Mouse (Mus musculus) hindbrain, embryonic 13.5 days (tissue): ENCODE measurements at regions not wholly inside any gene's neighbourhood (a gene's known extent, or its start where the extent isn't known, plus 50 kb on each side); places are given as distances from the start of the nearest gene placed in this dataset.

Experiments
- ATAC-seq: fragments of 200-750 bp; cut with Nextera tagmentation; 2 replicates; pipeline ENCODE4 v1.8.0; 2017; ENCODE audit warnings: moderate TSS enrichment; ENCODE audit not compliant: low FRiP score
- H3K27ac ChIP-seq: fragments of 300-500 bp; sonication (generic); 2 replicates; pipeline ENCODE4 v1.5.1; 2015; ENCODE audit warnings: inconsistent platforms, mild to moderate bottlenecking, moderate library complexity
- H3K27me3 ChIP-seq: fragments of 300-500 bp; sonication (generic); 2 replicates; pipeline ENCODE4 v1.6.1; 2015; ENCODE audit warnings: mild to moderate bottlenecking, inconsistent platforms
- H3K36me3 ChIP-seq: fragments of 300-500 bp; sonication (generic); 2 replicates; pipeline ENCODE4 v1.6.1; 2015; ENCODE audit warnings: mild to moderate bottlenecking, inconsistent platforms
- H3K4me1 ChIP-seq: fragments of 300-500 bp; sonication (generic); replicated peaks from 2 replicates; pipeline ENCODE4 v1.6.1; 2015; ENCODE audit warnings: inconsistent platforms
- H3K4me2 ChIP-seq: fragments of 300-500 bp; sonication (generic); 2 replicates; pipeline ENCODE4 v1.6.1; 2015; ENCODE audit warnings: inconsistent platforms, mild to moderate bottlenecking, moderate library complexity
- H3K4me3 ChIP-seq: fragments of 300-500 bp; sonication (generic); 2 replicates; pipeline ENCODE4 v1.5.1; 2015; ENCODE audit warnings: mild to moderate bottlenecking, inconsistent platforms
- H3K9ac ChIP-seq: fragments of 300-500 bp; sonication (generic); 2 replicates; pipeline ENCODE4 v1.6.1; 2015; ENCODE audit warnings: mild to moderate bottlenecking, inconsistent platforms
- H3K9me3 ChIP-seq: fragments of 300-500 bp; sonication (generic); 2 replicates; pipeline ENCODE4 v1.6.1; 2016; ENCODE audit warnings: inconsistent platforms
- WGBS: fragments of 180-500 bp; shearing (Covaris S2); methylation state at CpG from one replicate; pipeline ENCODE4 v1.1.7; 2015; 5-methylcytosine and 5-hydroxymethylcytosine counted together

DNA sequence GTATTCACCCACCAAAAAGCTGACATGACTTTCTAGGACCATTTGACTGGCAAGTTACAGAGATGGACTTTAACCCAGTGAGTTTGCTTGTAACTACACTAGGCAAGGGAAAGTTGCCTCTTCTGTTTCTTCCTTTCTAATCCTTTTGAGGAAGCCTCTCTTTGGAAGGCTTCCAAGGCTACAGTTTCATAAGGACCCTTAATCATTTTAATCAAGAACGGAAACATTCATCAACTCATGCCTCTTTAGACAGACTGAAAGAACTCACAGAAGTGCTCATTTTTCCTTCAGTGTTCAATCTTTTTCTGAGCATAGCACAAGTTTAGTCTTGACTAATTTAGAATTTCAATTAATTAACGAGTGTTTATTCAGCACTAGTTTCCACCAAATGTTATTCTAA lies 84.2 kb downstream of the Ddx1 start:
- Histone ChIP-seq H3K4me3 (no peak overlapping the region), H3K9ac (no peak overlapping the region), H3K4me1 (peaks cover 3% of the 10 kb centered on the region), H3K27ac (no peak overlapping the region), H3K36me3 (no peaks in the 10 kb centered on the region), H3K9me3 (no peaks in the 10 kb centered on the region), H3K4me2 (no peak overlapping the region), H3K27me3 (no peaks in the 10 kb centered on the region)
- 88% methylated on average over 2 of the region's 2 CpGs for WGBS
- no peak for ATAC-seq

DNA sequence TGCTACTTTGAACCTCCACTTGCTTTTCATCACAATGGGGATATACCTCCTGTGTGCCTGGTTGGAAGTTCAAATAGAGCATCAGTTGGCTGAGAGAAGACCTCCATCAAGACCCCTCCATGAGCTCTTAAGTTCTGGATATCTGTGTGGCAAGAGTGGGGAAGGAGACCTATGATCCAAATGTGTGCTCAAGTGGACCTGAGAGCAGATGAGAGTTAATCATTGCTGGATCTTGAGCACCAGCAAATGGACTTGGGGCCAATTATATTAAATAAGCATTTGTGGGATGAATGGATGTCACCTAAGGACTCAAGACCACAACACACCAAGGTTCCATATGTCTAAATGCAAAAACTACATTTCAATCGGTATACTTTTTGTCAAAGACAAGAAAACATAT lies 88.0 kb downstream of the Ddx1 start:
- Histone ChIP-seq H3K27me3 (no peaks in the 10 kb centered on the region), H3K9me3 (no peaks in the 10 kb centered on the region), H3K4me3 (no peak overlapping the region), H3K36me3 (no peaks in the 10 kb centered on the region), H3K4me1 (peaks cover 10% of the 10 kb centered on the region), H3K27ac (no peak overlapping the region), H3K9ac (no peak overlapping the region), H3K4me2 (no peak overlapping the region)
- ATAC-seq: no peak
- WGBS: 94% methylated on average over 1 of the region's 1 CpGs

DNA sequence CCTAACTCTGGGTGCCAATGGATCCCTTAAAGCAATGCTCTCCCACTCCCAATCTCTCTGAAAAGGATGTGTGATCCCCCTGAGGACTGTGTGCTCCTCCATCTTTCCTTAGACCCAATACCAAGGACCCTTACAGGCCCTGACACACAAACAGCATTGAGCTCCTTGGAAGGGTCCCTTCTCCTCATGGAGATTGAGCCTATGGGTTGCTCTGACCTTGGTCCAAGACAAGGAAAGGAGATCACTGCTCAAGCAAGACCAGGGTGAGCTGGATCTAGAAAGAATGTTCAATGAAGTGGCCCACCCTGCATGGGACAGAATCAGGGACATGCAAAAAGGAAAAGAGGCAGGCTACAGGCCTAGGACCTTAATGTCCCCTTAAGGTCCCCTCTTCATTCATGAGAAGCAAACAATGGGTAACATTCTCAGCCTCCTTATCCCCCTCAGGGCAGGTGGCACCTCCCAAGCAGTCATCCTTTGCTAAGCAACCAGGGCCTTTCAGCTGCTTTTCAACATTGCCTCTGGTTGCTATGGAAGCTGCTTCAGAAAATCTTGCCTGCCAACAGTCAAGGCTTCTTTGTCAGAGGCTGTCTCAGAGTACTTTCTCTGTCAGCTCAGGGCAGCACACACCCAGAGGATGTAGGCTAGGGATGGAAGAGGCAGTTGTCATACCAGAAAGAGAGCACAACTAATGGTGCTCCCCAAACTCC lies 89.5 kb downstream of the Ddx1 start:
- H3K4me2 ChIP-seq: no peak overlapping the region

GRCm38 (mm10) chr12:13157666-13158381 lies 91.2 kb downstream of the Ddx1 start:
- H3K27me3 ChIP-seq: no peaks in the 10 kb centered on the region
- no peak for ATAC-seq
- WGBS: 77% methylated on average over 7 of the region's 7 CpGs

More for the DNA sequence above, 89.5 kb downstream of the Ddx1 start:
- Histone ChIP-seq H3K27me3 (no peaks in the 10 kb centered on the region), H3K4me3 (no peak overlapping the region), H3K9ac (no peak overlapping the region), H3K36me3 (no peaks in the 10 kb centered on the region), H3K4me1 (peaks cover 10% of the 10 kb centered on the region), H3K9me3 (no peaks in the 10 kb centered on the region), H3K27ac (0 out of 2 replicates have a peak overlapping the region, but pooled peaks have one; percentile 3)
- ATAC-seq: peak; percentile 80

GRCm38 (mm10) chr12:13157089-13157488 lies 91.9 kb downstream of the Ddx1 start:
- Histone ChIP-seq H3K27me3 (no peaks in the 10 kb centered on the region), H3K9me3 (no peaks in the 10 kb centered on the region), H3K27ac (no peak overlapping the region), H3K9ac (no peak overlapping the region), H3K4me1 (peaks cover 10% of the 10 kb centered on the region), H3K36me3 (no peaks in the 10 kb centered on the region), H3K4me2 (no peak overlapping the region), H3K4me3 (no peak overlapping the region)
- WGBS: 72% methylated on average over 10 of the region's 10 CpGs
- no peak for ATAC-seq

More at GRCm38 (mm10) chr12:13157666-13158381, 91.2 kb downstream of the Ddx1 start:
- no peak overlapping the region for H3K27ac ChIP-seq
- H3K4me1 ChIP-seq: peaks cover 10% of the 10 kb centered on the region
- no peak overlapping the region for H3K4me3 ChIP-seq
- no peak overlapping the region for H3K4me2 ChIP-seq
- H3K36me3 ChIP-seq: no peaks in the 10 kb centered on the region
- no peaks in the 10 kb centered on the region for H3K9me3 ChIP-seq
- no peak overlapping the region for H3K9ac ChIP-seq

DNA sequence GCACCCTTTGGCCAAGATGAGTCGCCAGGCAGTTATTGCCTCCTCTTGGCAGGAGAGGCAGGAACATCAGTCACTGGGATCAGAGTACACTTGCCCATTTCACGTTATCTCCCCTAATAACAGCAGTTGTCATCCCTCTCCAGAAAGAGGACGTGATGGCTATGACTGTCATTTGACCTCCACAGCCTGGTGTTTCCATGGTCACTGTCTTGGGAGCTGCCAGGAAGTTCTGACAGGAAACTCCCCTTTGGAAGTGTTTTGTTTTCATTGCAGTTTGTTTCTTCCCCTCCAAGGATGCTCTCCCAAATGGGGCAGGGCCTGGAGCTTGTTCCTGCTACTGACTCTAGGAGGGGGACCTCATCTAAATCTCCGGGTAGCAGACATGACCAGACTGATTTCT lies 98.3 kb downstream of the Ddx1 start:
- Histone ChIP-seq H3K36me3 (no peaks in the 10 kb centered on the region), H3K4me1 (no peaks in the 10 kb centered on the region), H3K27me3 (no peaks in the 10 kb centered on the region), H3K9me3 (no peaks in the 10 kb centered on the region), H3K4me2 (no peak overlapping the region), H3K27ac (no peak overlapping the region), H3K4me3 (no peak overlapping the region), H3K9ac (no peak overlapping the region)
- ATAC-seq: no peak
- 79% methylated on average over 4 of the region's 4 CpGs for WGBS

DNA sequence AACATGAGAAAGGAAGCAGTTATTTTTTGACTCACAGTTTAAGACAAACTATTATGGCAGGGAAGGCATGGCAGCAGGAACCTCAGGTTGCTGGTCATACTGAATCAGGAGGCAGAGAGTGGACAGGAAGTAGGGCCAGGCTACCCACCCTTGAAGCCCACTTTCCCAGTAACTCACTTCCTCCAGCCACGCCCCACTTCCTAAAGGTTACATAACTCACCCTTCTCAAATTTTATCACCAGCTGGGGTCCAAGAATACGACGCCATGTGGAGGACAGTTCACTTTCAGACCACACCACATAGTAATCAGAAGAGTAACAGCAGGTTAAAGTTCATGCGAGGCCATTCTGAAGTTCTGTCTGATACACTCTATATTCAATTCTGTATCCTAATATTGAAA lies 101.8 kb downstream of the Ddx1 start:
- ATAC-seq: no peak
- Histone ChIP-seq H3K9me3 (no peaks in the 10 kb centered on the region), H3K27ac (no peak overlapping the region), H3K27me3 (no peaks in the 10 kb centered on the region), H3K36me3 (no peaks in the 10 kb centered on the region), H3K9ac (no peak overlapping the region), H3K4me3 (no peak overlapping the region), H3K4me1 (no peaks in the 10 kb centered on the region), H3K4me2 (no peak overlapping the region)
- WGBS: 91% methylated on average over 4 of the region's 4 CpGs

DNA sequence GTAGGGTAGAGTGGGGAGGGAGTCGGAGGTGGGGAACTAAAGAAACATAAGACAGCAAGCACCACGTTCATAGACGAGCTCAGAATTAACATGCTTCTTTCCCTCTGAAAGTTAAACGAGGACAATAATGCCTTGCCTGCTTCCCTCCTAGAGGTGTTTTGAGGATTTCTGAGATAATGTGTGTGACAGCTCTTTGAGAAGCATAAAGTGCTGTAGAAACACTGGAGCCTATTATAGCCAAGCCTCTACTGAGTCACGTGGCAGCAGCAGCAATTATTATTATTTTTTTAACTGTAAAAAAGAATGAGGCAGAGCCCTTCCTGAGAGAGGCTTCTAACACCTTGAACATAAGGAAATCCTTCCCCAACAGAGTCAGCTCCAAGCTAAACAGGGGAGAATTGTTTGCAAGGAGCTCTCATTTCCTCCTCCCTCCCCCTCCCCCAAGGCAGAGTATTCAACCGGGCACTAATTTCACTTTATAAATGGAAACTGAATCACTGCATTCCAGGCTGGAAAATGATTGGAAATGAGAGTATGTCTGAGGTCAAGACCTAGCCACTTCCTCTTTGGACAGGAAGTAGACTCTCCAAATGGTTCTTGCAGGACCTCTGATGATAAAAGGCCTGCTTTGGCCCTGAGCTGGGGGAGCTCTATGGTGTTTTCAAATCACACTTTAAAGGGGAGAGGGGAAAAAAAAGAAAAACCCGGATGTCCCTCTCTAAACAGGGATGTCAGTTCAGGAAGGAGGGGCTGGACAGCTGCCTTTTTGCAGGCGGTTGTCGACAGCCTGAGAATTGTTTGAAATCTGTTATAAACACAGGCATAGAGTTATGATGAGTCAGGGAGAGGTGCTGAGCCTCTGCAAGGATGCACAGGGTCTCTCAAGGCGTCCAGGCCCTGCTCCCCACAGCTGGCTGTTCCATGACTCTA lies 103.6 kb downstream of the Ddx1 start:
- no peak for ATAC-seq
- Histone ChIP-seq H3K27me3 (no peaks in the 10 kb centered on the region), H3K36me3 (no peaks in the 10 kb centered on the region), H3K4me1 (no peaks in the 10 kb centered on the region), H3K4me2 (no peak overlapping the region), H3K27ac (no peak overlapping the region), H3K9me3 (no peaks in the 10 kb centered on the region), H3K4me3 (no peak overlapping the region), H3K9ac (no peak overlapping the region)
- 75% methylated on average over 10 of the region's 10 CpGs for WGBS

- no peak overlapping the region for H3K9ac ChIP-seq
- no peaks in the 10 kb centered on the region for H3K27me3 ChIP-seq
- H3K4me3 ChIP-seq: no peak overlapping the region
- no peaks in the 10 kb centered on the region for H3K9me3 ChIP-seq
- H3K36me3 ChIP-seq: no peaks in the 10 kb centered on the region
- H3K4me1 ChIP-seq: no peaks in the 10 kb centered on the region
- H3K27ac ChIP-seq: no peak overlapping the region
- 84% methylated on average over 1 of the region's 1 CpGs for WGBS
- no peak for ATAC-seq
- no peak overlapping the region for H3K4me2 ChIP-seq
These were observed 104.3 kb downstream of the Ddx1 start for GRCm38 (mm10) chr12:13144739-13145138.

DNA sequence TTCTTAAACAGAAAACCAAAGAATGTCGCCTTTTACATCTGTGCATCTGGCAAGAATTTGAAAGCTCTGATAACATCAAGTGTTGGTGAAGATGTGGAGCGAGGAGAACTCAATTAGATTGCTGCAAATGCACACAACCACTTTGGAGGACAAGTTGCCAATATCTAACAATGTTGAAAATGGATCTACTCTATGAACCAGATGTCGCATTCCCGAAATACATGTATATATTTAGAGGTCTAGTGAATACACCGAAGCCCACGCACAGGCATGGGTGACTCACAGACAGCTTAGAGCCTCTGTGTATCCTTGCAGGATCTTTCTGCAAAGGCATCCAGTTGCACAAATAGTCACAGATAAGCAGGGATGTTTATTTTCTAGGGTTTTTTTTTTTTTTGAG lies 108.4 kb downstream of the Ddx1 start:
- H3K36me3 ChIP-seq: no peaks in the 10 kb centered on the region
- no peak overlapping the region for H3K4me2 ChIP-seq
- no peaks in the 10 kb centered on the region for H3K9me3 ChIP-seq
- H3K27ac ChIP-seq: no peak overlapping the region
- no peaks in the 10 kb centered on the region for H3K27me3 ChIP-seq
- H3K4me1 ChIP-seq: no peaks in the 10 kb centered on the region
- WGBS: 94% methylated on average over 6 of the region's 6 CpGs
- no peak for ATAC-seq
- H3K4me3 ChIP-seq: no peak overlapping the region
- no peak overlapping the region for H3K9ac ChIP-seq

- no peaks in the 10 kb centered on the region for H3K27me3 ChIP-seq
- WGBS: 80% methylated on average over 5 of the region's 5 CpGs
- no peaks in the 10 kb centered on the region for H3K9me3 ChIP-seq
- H3K4me2 ChIP-seq: no peak overlapping the region
- no peak for ATAC-seq
- H3K36me3 ChIP-seq: no peaks in the 10 kb centered on the region
- no peaks in the 10 kb centered on the region for H3K4me1 ChIP-seq
- no peak overlapping the region for H3K9ac ChIP-seq
- no peak overlapping the region for H3K27ac ChIP-seq
- no peak overlapping the region for H3K4me3 ChIP-seq
These were observed 109.8 kb downstream of the Ddx1 start for GRCm38 (mm10) chr12:13139189-13139588.

GRCm38 (mm10) chr12:13134168-13134567 lies 114.8 kb downstream of the Ddx1 start:
- Histone ChIP-seq H3K4me3 (no peak overlapping the region), H3K4me1 (peaks cover 4% of the 10 kb centered on the region; the same call in 1 of the 2 replicates), H3K27me3 (no peaks in the 10 kb centered on the region), H3K9ac (no peak overlapping the region), H3K9me3 (no peaks in the 10 kb centered on the region), H3K4me2 (no peak overlapping the region), H3K27ac (no peak overlapping the region), H3K36me3 (no peaks in the 10 kb centered on the region)
- ATAC-seq: no peak
- 82% methylated on average over 5 of the region's 10 CpGs for WGBS
